In genomic region chr14:72601381-72602305, GRCm38 (mm10) we compare ENCODE assay signal across 8 mouse cellular contexts.
DNase-seq lines count a peak whose midpoint lies in the region; ATAC-seq and TF ChIP-seq lines count a peak whose summit lies in the region.

No protein-coding gene starts in this region.

- DNase-seq in layer of hippocampus, adult 2 months (ENCODE audit: low spot score in 2 of 2): no peak
- no peak for DNase-seq in layer of hippocampus, adult 9-10 months (ENCODE audit: low spot score)
- DNase-seq in embryonic facial prominence, embryonic 11.5 days (ENCODE audit: low spot score): peak; percentile 17
- peak; percentile 18 for DNase-seq in induced T-regulatory cell, adult 2 months (ENCODE audit: low read depth)
- no peak for DNase-seq in midbrain, postnatal 0 days (ENCODE audit: low spot score)
- DNase-seq in spleen, adult 18-20 months: no peak
- DNase-seq in adrenal gland, postnatal 25 days: no peak
- no peak for DNase-seq in layer of hippocampus, postnatal 10 days (ENCODE audit: low spot score in 2 of 2)

- ATAC-seq in embryonic facial prominence, embryonic 11.5 days (replicated peaks; ENCODE audit: insufficient number of reproducible peaks, low FRiP score, low TSS enrichment, low read depth): no peak
- ATAC-seq in midbrain, postnatal 0 days (ENCODE audit: low FRiP score): no peak

- peak overlapping the region; percentile 68 for H3K4me3 ChIP-seq in layer of hippocampus, adult 2 months
- H3K4me3 ChIP-seq in embryonic facial prominence, embryonic 11.5 days (ENCODE audit: low read depth, low read length): peak overlapping the region; percentile 43
- peak overlapping the region; percentile 45 for H3K4me3 ChIP-seq in midbrain, postnatal 0 days (ENCODE audit: low read depth, low read length)

- H3K27ac ChIP-seq in layer of hippocampus, adult 2 months: peak overlapping the region; percentile 91
- no peak overlapping the region for H3K27ac ChIP-seq in embryonic facial prominence, embryonic 11.5 days (replicated peaks; ENCODE audit: low read depth, low read length)
- no peak overlapping the region for H3K27ac ChIP-seq in midbrain, postnatal 0 days (ENCODE audit: low read depth, low read length)

- H3K9me3 ChIP-seq in embryonic facial prominence, embryonic 11.5 days (replicated peaks; ENCODE audit: control insufficient read depth, low read length): no peaks in the 10 kb centered on the region
- H3K9me3 ChIP-seq in midbrain, postnatal 0 days (ENCODE audit: low read length): no peaks in the 10 kb centered on the region

- no peaks in the 10 kb centered on the region for H3K4me1 ChIP-seq in embryonic facial prominence, embryonic 11.5 days (ENCODE audit: control insufficient read depth, insufficient read depth, low read length)
- peaks cover 10% of the 10 kb centered on the region; the same call in 1 of the 2 replicates for H3K4me1 ChIP-seq in midbrain, postnatal 0 days (ENCODE audit: insufficient read depth, low read length)

- TF ChIP-seq CTCF in layer of hippocampus, adult 2 months (conservative IDR thresholded peaks at IDR 0.05): no peak
- no peak for TF ChIP-seq CTCF in midbrain, postnatal 0 days (IDR thresholded peaks at IDR 0.05)

- peak overlapping the region; percentile 61 for H3K4me2 ChIP-seq in embryonic facial prominence, embryonic 11.5 days (ENCODE audit: low read depth, low read length)
- H3K4me2 ChIP-seq in midbrain, postnatal 0 days (ENCODE audit: low read depth, low read length, poor library complexity, severe bottlenecking): peak overlapping the region; percentile 69

- no peaks in the 10 kb centered on the region for H3K36me3 ChIP-seq in embryonic facial prominence, embryonic 11.5 days (replicated peaks; ENCODE audit: control insufficient read depth, insufficient read depth, low read depth, low read length)
- no peaks in the 10 kb centered on the region for H3K36me3 ChIP-seq in midbrain, postnatal 0 days (ENCODE audit: insufficient read depth, low read length)

- WGBS in embryonic facial prominence, embryonic 11.5 days: 72% methylated on average over 5 of the region's 5 CpGs
- WGBS in midbrain, postnatal 0 days: 58% methylated on average over 5 of the region's 5 CpGs

- H3K9ac ChIP-seq in embryonic facial prominence, embryonic 11.5 days (replicated peaks; ENCODE audit: low read length): peak overlapping the region; percentile 44
- peak overlapping the region; percentile 61; the same call in 1 of the 2 replicates for H3K9ac ChIP-seq in midbrain, postnatal 0 days (replicated peaks; ENCODE audit: low read length, poor library complexity, severe bottlenecking)

- no peaks in the 10 kb centered on the region for H3K27me3 ChIP-seq in embryonic facial prominence, embryonic 11.5 days (ENCODE audit: control insufficient read depth, insufficient read depth, low read length)
- no peaks in the 10 kb centered on the region for H3K27me3 ChIP-seq in midbrain, postnatal 0 days (ENCODE audit: insufficient read depth, low read length)

Comparison
In these comparisons a context has a peak if more than half of its experiments do, and no peak if none do; other contexts are left out.
1. DNase-seq: peak in embryonic facial prominence, embryonic 11.5 days (single experiment) and induced T-regulatory cell, adult 2 months (single experiment); none in layer of hippocampus, adult 2 months (0 of 2), layer of hippocampus, adult 9-10 months (single experiment), midbrain, postnatal 0 days (single experiment), spleen, adult 18-20 months (0 of 2), adrenal gland, postnatal 25 days (single experiment) and layer of hippocampus, postnatal 10 days (0 of 2).
2. Peak in every context shown above with its lines, with median percentiles within 50 percentile points of each other: H3K4me3 ChIP-seq.